Mouse (Mus musculus): ENCODE measurements around the gene Eml6.
"Not testable (repeated sequence)": the region's sequence is repeated elsewhere in the genome, so short reads cannot be mapped to it uniquely, and the experiment has no call there.

DNA sequence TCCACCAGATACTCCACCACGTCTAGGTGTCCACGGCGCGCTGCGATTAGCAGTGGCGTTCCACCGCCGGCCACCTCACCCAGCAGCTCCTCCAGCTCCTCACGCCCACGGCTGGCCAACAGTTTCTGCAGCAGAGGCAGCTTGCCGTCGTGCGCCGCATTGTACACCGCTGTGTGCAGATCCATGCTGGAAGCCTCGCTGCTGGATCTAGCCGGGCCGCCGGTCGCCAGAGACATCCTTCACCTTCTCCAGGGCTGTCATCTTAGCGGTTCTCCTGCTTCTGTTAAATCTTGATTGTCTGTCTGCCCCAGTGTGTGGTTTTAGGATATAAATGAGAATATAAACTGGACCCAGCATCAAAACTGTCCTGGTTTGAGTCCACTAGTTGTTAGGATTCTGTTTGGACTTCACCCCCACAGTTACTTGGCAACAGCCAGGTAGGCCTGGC, 200.5 kb downstream of the Eml6 start, which contains the start of gene 4931440F15Rik:
- TF ChIP-seq GATA1, TAL1 (IDR thresholded peaks at IDR 0.05; ENCODE audit: low read length): not testable (repeated sequence)
